Mouse (Mus musculus) liver, embryonic 11.5 days (tissue): ENCODE data around the gene Duxbl3. TPM values are rescaled to one million over a fixed set of nuclear protein-coding genes. Genes with fewer than 3 reads are reported as not detected.

Experiments used
- ATAC-seq: fragments of 200-750 bp; cut with Nextera tagmentation; replicated peaks from 2 replicates; pipeline ENCODE4 v1.8.0; 2017; ENCODE audit warnings: moderate number of reproducible peaks, mild to moderate bottlenecking, moderate TSS enrichment, moderate library complexity; ENCODE audit not compliant: low FRiP score
- DNase-seq: peaks from one replicate; pipeline ENCODE4 v3.0.0-alpha.2; 2017; ENCODE audit warnings: low spot score
- H3K27ac ChIP-seq: fragments of 300-500 bp; sonication (generic); 2 replicates; pipeline ENCODE4 v1.5.1; 2014; ENCODE audit warnings: mild to moderate bottlenecking, low read depth, low read length, control low read depth
- H3K27me3 ChIP-seq: fragments of 300-500 bp; sonication (generic); replicated peaks from 2 replicates; pipeline ENCODE4 v1.6.1; 2014; ENCODE audit warnings: low read length, mixed read lengths; ENCODE audit not compliant: control insufficient read depth, insufficient read depth
- H3K36me3 ChIP-seq: fragments of 300-500 bp; sonication (generic); 2 replicates; pipeline ENCODE4 v1.6.1; 2014; ENCODE audit warnings: mild to moderate bottlenecking, low read length, moderate library complexity, mixed read lengths; ENCODE audit not compliant: control insufficient read depth, insufficient read depth
- H3K4me1 ChIP-seq: fragments of 300-500 bp; sonication (generic); replicated peaks from 2 replicates; pipeline ENCODE4 v1.6.1; 2014; ENCODE audit warnings: low read length, mixed read lengths; ENCODE audit not compliant: control insufficient read depth, insufficient read depth
- H3K4me2 ChIP-seq: fragments of 300-500 bp; sonication (generic); 2 replicates; pipeline ENCODE4 v1.6.1; 2014; ENCODE audit warnings: mild to moderate bottlenecking, control low read depth, moderate library complexity
- H3K4me3 ChIP-seq: fragments of 300-500 bp; sonication (generic); 2 replicates; pipeline ENCODE4 v1.5.1; 2014; ENCODE audit warnings: low read depth, low read length, control low read depth
- H3K9ac ChIP-seq: fragments of 300-500 bp; sonication (generic); 2 replicates; pipeline ENCODE4 v1.6.1; 2014; ENCODE audit warnings: low read depth, low read length, control low read depth
- H3K9me3 ChIP-seq: fragments of 300-500 bp; sonication (generic); 2 replicates; pipeline ENCODE4 v1.6.1; 2016; ENCODE audit warnings: low read length, inconsistent platforms, mixed read lengths; ENCODE audit not compliant: control insufficient read depth
- WGBS: fragments of 180-500 bp; shearing (Covaris S2); extraction: QIAGEN DNeasy Blood & Tissue Kit; methylation state at CpG from one replicate; pipeline ENCODE4 v1.1.7; 2014; 5-methylcytosine and 5-hydroxymethylcytosine counted together
- polyA plus RNA-seq: library from polyadenylated mRNA; unstranded; fragments of >200 nt; fragmentation: Nextera tagmentation; extraction: Ambion mirVana; gene quantifications from 2 replicates; pipeline ENCODE4 v1.2.1, GENCODE M21; 2014

Duxbl3 gene
- polyA plus RNA-seq, 1 experiment from 2014 or later: 0.84 TPM

DNA sequence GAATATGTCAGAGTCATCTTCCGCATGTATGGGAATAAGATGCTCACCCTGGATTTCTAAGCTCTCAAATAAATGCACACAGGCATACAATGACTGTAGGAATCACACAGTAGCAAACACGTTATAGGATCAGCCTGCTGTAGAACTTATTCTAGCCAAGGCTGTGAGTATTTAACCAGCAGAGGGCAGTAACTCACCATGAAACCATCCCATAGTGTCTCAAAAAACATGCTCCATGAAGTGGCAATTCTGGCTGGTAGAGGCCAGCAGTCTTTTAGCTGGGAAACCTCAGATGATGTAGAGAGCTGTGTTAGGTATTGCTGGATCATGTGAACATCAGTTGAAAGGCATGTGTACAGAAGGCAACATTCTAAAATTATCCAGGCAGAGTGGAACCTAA is 45.3 kb downstream of the Duxbl3 start:
- no peak overlapping the region for H3K27ac ChIP-seq
- no peaks in the 10 kb centered on the region; the same call in 1 of the 2 replicates for H3K27me3 ChIP-seq
- H3K9ac ChIP-seq: no peak overlapping the region
- ATAC-seq (0 out of 2 replicates have a peak, but pooled peaks have one; percentile 41), DNase-seq (no peak)
- H3K4me2 ChIP-seq: no peak overlapping the region
- H3K9me3 ChIP-seq: no peaks in the 10 kb centered on the region
- 33% methylated on average over 2 of the region's 2 CpGs for WGBS
- no peak overlapping the region for H3K4me3 ChIP-seq
- no peaks in the 10 kb centered on the region for H3K36me3 ChIP-seq
- H3K4me1 ChIP-seq: no peaks in the 10 kb centered on the region

GRCm38 (mm10) chr14:26306032-26306431 is 48.3 kb downstream of the Duxbl3 start:
- Histone ChIP-seq H3K9me3 (no peaks in the 10 kb centered on the region), H3K4me3 (no peak overlapping the region), H3K4me1 (no peaks in the 10 kb centered on the region), H3K9ac (no peak overlapping the region), H3K27me3 (no peaks in the 10 kb centered on the region; the same call in 1 of the 2 replicates), H3K36me3 (no peaks in the 10 kb centered on the region), H3K4me2 (no peak overlapping the region), H3K27ac (no peak overlapping the region)
- ATAC-seq (no peak), DNase-seq (no peak)
- WGBS: 42% methylated on average over 2 of the region's 2 CpGs

GRCm38 (mm10) chr14:26308813-26309212 is 51.1 kb downstream of the Duxbl3 start:
- ATAC-seq (no peak), DNase-seq (no peak)
- 86% methylated on average over 6 of the region's 6 CpGs for WGBS
- H3K9ac ChIP-seq: no peak overlapping the region
- no peak overlapping the region for H3K4me2 ChIP-seq
- H3K27ac ChIP-seq: no peak overlapping the region
- no peaks in the 10 kb centered on the region for H3K9me3 ChIP-seq
- H3K4me1 ChIP-seq: no peaks in the 10 kb centered on the region
- no peaks in the 10 kb centered on the region for H3K27me3 ChIP-seq
- no peak overlapping the region for H3K4me3 ChIP-seq
- no peaks in the 10 kb centered on the region for H3K36me3 ChIP-seq

DNA sequence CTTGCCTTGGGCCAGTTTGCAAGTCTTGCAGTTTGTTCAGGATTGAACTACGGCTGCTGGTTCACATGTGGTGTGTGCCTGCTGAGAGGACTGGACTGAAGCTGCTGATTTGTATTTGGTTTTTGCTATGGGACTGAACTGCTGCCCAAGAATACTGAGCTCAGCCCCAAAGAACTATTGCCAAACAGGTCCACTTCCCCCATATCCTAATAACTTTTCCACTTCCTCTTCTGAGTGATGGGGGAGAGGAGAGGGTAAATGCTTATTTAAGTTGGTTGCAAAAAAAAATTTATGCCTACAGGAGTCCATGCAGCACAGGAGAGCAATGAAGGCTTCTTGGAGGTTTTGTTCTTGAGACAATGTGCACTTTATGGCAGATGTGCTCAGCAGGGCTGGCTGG is 51.7 kb downstream of the Duxbl3 start:
- H3K4me2 ChIP-seq: no peak overlapping the region
- H3K4me1 ChIP-seq: no peaks in the 10 kb centered on the region
- H3K36me3 ChIP-seq: no peaks in the 10 kb centered on the region
- no peak overlapping the region for H3K27ac ChIP-seq
- no peak for ATAC-seq
- H3K9ac ChIP-seq: no peak overlapping the region
- 66% methylated on average over 1 of the region's 1 CpGs for WGBS
- no peak for DNase-seq
- H3K4me3 ChIP-seq: no peak overlapping the region
- H3K27me3 ChIP-seq: no peaks in the 10 kb centered on the region
- H3K9me3 ChIP-seq: no peaks in the 10 kb centered on the region

DNA sequence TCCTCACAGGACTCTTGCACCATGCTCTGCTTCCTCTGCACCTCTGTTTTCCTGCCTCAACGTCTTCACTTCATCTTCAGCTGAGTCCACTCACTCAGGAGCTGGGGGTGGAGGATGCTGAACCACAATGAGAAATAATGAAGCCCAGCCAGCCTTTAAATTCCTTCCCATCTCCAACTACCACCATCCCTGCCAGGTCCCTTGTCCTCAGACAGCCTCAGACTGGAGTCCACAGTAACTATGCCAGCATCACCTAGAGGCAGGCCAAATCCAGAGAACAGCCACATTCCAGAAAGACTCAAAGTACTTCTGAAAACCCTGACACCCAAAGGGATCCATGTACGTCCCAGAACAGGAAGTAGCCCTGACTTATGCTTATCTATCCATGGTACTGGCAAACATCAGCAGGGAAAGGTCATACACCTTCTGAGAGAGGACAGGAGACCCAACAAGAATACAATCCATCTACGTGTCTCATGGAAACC is 58.5 kb downstream of the Duxbl3 start:
- no peak overlapping the region for H3K27ac ChIP-seq
- H3K9me3 ChIP-seq: no peaks in the 10 kb centered on the region
- WGBS: 38% methylated on average over 3 of the region's 3 CpGs
- ATAC-seq (no peak), DNase-seq (no peak)
- H3K9ac ChIP-seq: no peak overlapping the region
- H3K36me3 ChIP-seq: no peaks in the 10 kb centered on the region
- no peaks in the 10 kb centered on the region for H3K4me1 ChIP-seq
- no peak overlapping the region for H3K4me3 ChIP-seq
- H3K4me2 ChIP-seq: no peak overlapping the region
- H3K27me3 ChIP-seq: no peaks in the 10 kb centered on the region

Other genes starting within 250 kb of the Duxbl3 start
- gene Gm9780, start 215.3 kb upstream of the Duxbl3 start, polyA plus RNA-seq: 0.94 and 1.5 TPM in 2 replicates
- 23.3 and 24.0 TPM in 2 replicates for gene Tmem254c, start 190.6 kb upstream of the Duxbl3 start, polyA plus RNA-seq
- gene Cphx2, start 176.4 kb upstream of the Duxbl3 start, polyA plus RNA-seq: not detected in 2 replicates
- gene Cphx3, start 175.7 kb upstream of the Duxbl3 start, polyA plus RNA-seq: not detected in 2 replicates
- 0.34 TPM in 1 of 2 replicates, not detected in the other for gene Duxbl2, start 139.6 kb upstream of the Duxbl3 start, polyA plus RNA-seq
- gene Plac9b, start 75.5 kb upstream of the Duxbl3 start, polyA plus RNA-seq: 1.5 and 1.6 TPM in 2 replicates
- gene Tmem254b, start 50.9 kb upstream of the Duxbl3 start, polyA plus RNA-seq: 25.9 and 30.3 TPM in 2 replicates